Mouse (Mus musculus) right cerebral cortex, postnatal 36 days (tissue): ENCODE data around the gene Kpna1.

ENCODE experiments used
- DNase-seq, 2 experiments: peaks; one replicate each; pipeline ENCODE4 v3.0.0; 2022; ENCODE audit warnings: low spot score in 2 of 2, mixed read lengths in 1 of 2

Kpna1 gene

DNA sequence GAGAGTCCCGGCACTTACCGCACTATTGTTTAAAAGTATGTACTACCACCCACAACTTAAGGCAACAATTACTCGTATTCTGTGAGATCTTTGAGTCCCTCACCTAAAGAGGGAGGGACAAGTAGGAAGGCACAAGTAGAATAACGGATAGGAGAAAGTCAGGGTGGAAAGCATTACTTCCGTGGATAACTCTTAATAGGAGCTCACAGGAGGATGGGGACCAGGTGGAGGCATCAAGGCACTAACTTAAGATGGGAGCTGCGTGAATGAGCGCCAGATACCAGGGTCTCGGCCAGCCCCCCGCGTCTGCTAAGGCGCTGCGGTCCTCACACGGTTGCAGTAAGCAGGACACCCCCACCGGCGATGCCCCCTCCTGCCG, 92.5 kb downstream of the Kpna1 start:
- DNase-seq, result no peak

DNA sequence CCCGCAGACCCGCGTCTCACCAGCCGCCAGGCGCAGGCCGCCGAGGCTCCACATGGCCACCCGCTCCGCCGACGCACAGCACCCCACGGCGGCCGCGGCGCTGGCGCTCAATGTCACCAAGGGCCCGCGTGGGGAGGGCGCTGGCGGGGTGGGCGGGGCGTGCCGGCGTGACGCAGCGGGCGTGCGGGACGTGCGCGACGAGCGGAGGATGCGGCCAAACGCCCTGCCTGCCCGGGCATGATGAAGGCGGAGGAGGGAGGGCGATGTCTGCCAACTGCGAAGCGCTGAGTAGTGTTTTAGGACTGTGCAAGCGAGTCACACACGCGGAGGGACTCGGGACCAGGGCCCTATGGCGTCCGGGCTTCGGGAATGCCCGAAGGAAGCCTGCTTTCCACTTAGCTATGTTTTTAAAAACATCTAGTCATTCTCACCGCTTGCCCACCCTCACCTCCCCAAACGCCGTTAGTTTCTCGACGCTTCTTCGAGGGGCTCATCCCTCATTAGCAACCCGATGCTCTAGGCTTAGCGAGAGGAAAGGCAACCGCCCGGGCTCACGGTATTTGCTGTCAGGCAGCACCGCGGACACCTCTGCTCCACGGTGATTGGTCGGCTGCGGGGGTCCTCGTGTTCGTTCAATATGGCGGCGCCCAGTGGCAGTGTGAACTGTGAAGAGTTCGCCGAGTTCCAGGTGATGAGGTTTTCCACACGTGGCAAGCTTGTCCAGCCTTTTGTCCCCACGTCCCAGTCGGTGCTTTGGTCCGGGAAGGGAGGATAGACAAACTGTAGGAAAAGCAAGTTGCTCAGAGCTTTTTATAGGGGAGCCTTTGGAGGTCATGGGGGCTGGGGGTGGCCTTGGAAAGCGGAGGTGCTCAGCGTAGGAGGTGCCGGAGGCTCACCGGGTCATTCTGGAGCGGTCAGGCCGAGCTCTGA, 93.2 kb downstream of the Kpna1 start, which contains the start of the genes Fam162a and Ccdc58:
Gene Fam162a (minus strand): TSS at position 145 of the 930 bp plus-strand sequence.
Gene Ccdc58 (plus strand): TSS at position 236 of the 930 bp plus-strand sequence.
- DNase-seq, result peak; percentile 89 to 90

DNA sequence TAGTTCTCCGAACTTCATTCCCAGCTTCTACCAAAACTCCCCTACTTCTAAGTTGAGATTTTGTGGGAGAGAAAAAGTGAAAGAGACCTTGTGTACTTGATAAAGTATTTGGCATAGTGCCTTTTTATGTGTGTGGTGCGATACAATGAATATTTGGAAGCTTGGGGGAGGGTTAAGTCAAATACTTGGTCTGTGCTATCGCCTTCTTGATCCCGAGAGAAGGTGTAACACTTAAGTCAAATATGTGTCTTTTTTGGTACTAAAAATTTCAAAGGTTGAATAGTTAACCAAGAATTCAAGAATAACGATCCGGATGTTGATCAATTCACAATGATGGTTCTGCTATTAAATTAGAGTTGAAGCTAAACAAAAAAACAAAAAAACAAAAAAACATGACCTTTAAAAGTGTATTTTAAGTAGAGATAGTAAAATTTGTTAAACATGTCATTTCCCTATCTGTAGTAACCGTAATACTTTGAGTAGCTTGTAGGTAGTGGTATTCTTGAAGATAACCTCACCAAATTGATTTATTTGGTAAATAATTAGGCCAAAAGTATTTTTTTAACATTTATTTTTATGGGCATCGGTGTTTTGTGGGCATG, 94.0 kb downstream of the Kpna1 start:
- DNase-seq, result no peak

DNA sequence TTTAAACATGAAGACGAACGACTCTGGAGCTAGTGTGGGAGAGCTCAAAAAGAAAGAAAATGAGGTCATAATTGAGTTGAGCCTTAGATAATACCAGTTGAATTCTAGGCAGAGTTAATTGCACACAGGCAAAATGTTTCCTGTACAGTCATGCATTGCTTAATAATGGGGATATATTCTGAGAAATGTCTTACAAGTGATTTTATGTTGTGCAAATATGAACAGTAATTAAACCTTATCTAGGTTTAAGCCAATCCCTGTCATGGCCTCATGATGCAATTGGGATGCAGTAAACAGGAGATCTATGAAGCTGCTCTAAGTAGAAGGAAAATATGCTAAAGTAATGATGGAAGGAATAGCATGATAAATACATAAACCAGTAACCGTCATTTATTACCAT, 96.2 kb downstream of the Kpna1 start:
- no peak for DNase-seq

DNA sequence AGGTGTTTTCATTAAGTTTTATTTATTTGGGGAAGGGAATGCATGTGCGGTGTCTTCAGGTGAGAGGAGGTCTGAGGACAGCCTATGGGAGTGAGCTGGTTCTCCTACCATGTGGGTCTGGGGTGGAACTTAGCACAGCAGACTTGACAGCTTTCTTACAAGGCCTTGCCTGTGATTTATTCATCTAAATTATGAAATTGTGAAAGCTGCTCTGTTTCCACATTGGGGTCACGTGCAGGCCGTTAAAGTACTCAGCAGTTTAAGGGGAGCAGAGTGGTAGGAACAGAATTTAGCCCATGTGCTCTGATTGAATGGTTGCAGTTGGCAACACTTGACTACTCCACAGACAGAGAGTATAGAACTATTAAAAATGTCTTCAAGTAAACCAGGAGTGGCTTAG, 101.4 kb downstream of the Kpna1 start:
- no peak for DNase-seq
